In the genomic region with DNA sequence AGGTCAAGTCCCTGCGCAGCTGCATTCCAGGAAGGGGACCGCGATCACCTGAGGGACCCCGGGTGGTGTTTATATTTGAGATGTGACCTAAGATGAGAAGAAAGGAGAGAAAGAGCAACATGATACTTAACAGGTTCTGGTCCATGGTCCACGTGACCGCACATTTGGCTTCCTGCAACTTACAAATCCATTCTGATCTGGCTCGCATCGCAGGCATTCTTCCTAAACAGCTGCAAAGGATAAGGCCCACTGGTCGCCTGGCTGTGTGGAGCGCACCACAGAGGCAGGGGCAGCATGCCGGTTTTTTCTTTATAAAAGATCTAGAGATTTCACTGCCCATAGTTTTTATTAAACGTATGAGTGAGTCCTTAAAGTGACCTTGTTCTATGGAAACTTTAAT, we compare ENCODE assay signal across 15 mouse cellular contexts.
A peak's percentile ranks its signal among the peaks of the same experiment; 100 is the strongest.
DNase-seq lines count a peak whose midpoint lies in the region; ATAC-seq lines count a peak whose summit lies in the region.
"Had no signal": no experiment of that assay in that cellular context is flagged by ENCODE, and none has a peak within 500 bp of the region (broad histone marks: within the 10 kb centered on the region; RNA-seq: fewer than 3 reads in every experiment).

No protein-coding gene starts in this region.

- WGBS in heart, embryonic 11.5 days (ENCODE audit: insufficient replicate concordance), result 38% methylated on average over 12 of the region's 12 CpGs
- 71% methylated on average over 12 of the region's 12 CpGs for WGBS in hindbrain, embryonic 16.5 days
- WGBS in hindbrain, embryonic 12.5 days, result 57% methylated on average over 12 of the region's 12 CpGs
- WGBS in neural tube, embryonic 11.5 days, result 64% methylated on average over 12 of the region's 12 CpGs
- WGBS in neural tube, embryonic 15.5 days, result 72% methylated on average over 12 of the region's 12 CpGs

- intact Hi-C loops in heart, postnatal 10 days (cut with DNase I), result no loop called here

- ATAC-seq in heart, embryonic 11.5 days (replicated peaks; ENCODE audit: insufficient number of reproducible peaks, low FRiP score, low TSS enrichment), result no peak
- no peak for ATAC-seq in hindbrain, embryonic 16.5 days
- ATAC-seq in hindbrain, embryonic 12.5 days (ENCODE audit: low FRiP score), result no peak
- no peak for ATAC-seq in neural tube, embryonic 11.5 days (ENCODE audit: insufficient read depth, low FRiP score, low TSS enrichment)
- ATAC-seq in neural tube, embryonic 15.5 days (ENCODE audit: low FRiP score), result no peak
- no peak for ATAC-seq in inflammation-experienced regulatory T-cells, adult 6 months
- ATAC-seq: Patski had no signal

- no peak overlapping the region for H3K27ac ChIP-seq in heart, embryonic 11.5 days (ENCODE audit: low read depth, low read length)
- H3K27ac ChIP-seq in hindbrain, embryonic 16.5 days (ENCODE audit: low read depth, low read length), result peak overlapping the region; percentile 27; the same call in 1 of the 2 replicates
- no peak overlapping the region for H3K27ac ChIP-seq in hindbrain, embryonic 12.5 days
- H3K27ac ChIP-seq in neural tube, embryonic 11.5 days (ENCODE audit: low read depth, low read length), result no peak overlapping the region
- H3K27ac ChIP-seq in neural tube, embryonic 15.5 days (replicated peaks), result no peak overlapping the region
- H3K27ac ChIP-seq: embryonic facial prominence, embryonic 15.5 days; forebrain, embryonic 12.5 days; liver, embryonic 13.5 days had no signal

- H3K4me1 ChIP-seq in heart, embryonic 11.5 days (ENCODE audit: control insufficient read depth, insufficient read depth, low read length), result peaks cover 8% of the 10 kb centered on the region
- no peaks in the 10 kb centered on the region for H3K4me1 ChIP-seq in hindbrain, embryonic 16.5 days (ENCODE audit: control insufficient read depth, insufficient read depth, low read depth, low read length)
- peaks cover 9% of the 10 kb centered on the region; the same call in 1 of the 2 replicates for H3K4me1 ChIP-seq in hindbrain, embryonic 12.5 days
- H3K4me1 ChIP-seq in neural tube, embryonic 11.5 days (ENCODE audit: control insufficient read depth, insufficient read depth, low read length), result peaks cover 16% of the 10 kb centered on the region
- H3K4me1 ChIP-seq in neural tube, embryonic 15.5 days, result peaks cover 18% of the 10 kb centered on the region
- H3K4me1 ChIP-seq: embryonic facial prominence, embryonic 15.5 days; liver, embryonic 13.5 days had no signal

- no peak overlapping the region for H3K9ac ChIP-seq in heart, embryonic 11.5 days (ENCODE audit: low read depth, low read length)
- H3K9ac ChIP-seq in hindbrain, embryonic 16.5 days (ENCODE audit: low read depth, low read length), result no peak overlapping the region
- H3K9ac ChIP-seq in hindbrain, embryonic 12.5 days, result no peak overlapping the region
- no peak overlapping the region for H3K9ac ChIP-seq in neural tube, embryonic 11.5 days (ENCODE audit: low read length)
- no peak overlapping the region for H3K9ac ChIP-seq in neural tube, embryonic 15.5 days (replicated peaks)
- H3K9ac ChIP-seq: embryonic facial prominence, embryonic 15.5 days; forebrain, embryonic 12.5 days; liver, embryonic 13.5 days had no signal

- H3K36me3 ChIP-seq in heart, embryonic 11.5 days (ENCODE audit: control insufficient read depth, insufficient read depth, low read length), result no peaks in the 10 kb centered on the region
- H3K36me3 ChIP-seq in hindbrain, embryonic 16.5 days (ENCODE audit: control insufficient read depth, insufficient read depth, low read length), result no peaks in the 10 kb centered on the region
- no peaks in the 10 kb centered on the region for H3K36me3 ChIP-seq in hindbrain, embryonic 12.5 days
- H3K36me3 ChIP-seq in neural tube, embryonic 11.5 days (ENCODE audit: control insufficient read depth, insufficient read depth, low read length), result no peaks in the 10 kb centered on the region
- H3K36me3 ChIP-seq in neural tube, embryonic 15.5 days, result no peaks in the 10 kb centered on the region
- H3K36me3 ChIP-seq: embryonic facial prominence, embryonic 15.5 days; forebrain, embryonic 12.5 days; liver, embryonic 13.5 days had no signal

- no peaks in the 10 kb centered on the region for H3K9me3 ChIP-seq in heart, embryonic 11.5 days (replicated peaks; ENCODE audit: control insufficient read depth, low read length)
- no peaks in the 10 kb centered on the region for H3K9me3 ChIP-seq in hindbrain, embryonic 16.5 days (ENCODE audit: control insufficient read depth, low read length)
- no peaks in the 10 kb centered on the region for H3K9me3 ChIP-seq in hindbrain, embryonic 12.5 days (replicated peaks)
- no peaks in the 10 kb centered on the region for H3K9me3 ChIP-seq in neural tube, embryonic 11.5 days (ENCODE audit: control insufficient read depth, low read length)
- H3K9me3 ChIP-seq in neural tube, embryonic 15.5 days (replicated peaks), result no peaks in the 10 kb centered on the region
- H3K9me3 ChIP-seq: embryonic facial prominence, embryonic 15.5 days; forebrain, embryonic 12.5 days; liver, embryonic 13.5 days had no signal

- DNase-seq in heart, postnatal 10 days, result no peak
- DNase-seq in neural tube, embryonic 11.5 days (ENCODE audit: low spot score), result peak; percentile 23
- DNase-seq: cerebellum, adult 9-11 months; layer of hippocampus, postnatal 36 days; liver, embryonic 13.5 days; lung, postnatal 10 days; thymus, postnatal 25 days had no signal

- no peaks in the 10 kb centered on the region for H3K27me3 ChIP-seq in heart, embryonic 11.5 days (ENCODE audit: control insufficient read depth, insufficient read depth, low read length)
- H3K27me3 ChIP-seq in hindbrain, embryonic 16.5 days (replicated peaks; ENCODE audit: control insufficient read depth, insufficient read depth, low read length), result no peaks in the 10 kb centered on the region
- no peaks in the 10 kb centered on the region for H3K27me3 ChIP-seq in hindbrain, embryonic 12.5 days
- H3K27me3 ChIP-seq in neural tube, embryonic 11.5 days (ENCODE audit: control insufficient read depth, insufficient read depth, low read length), result no peaks in the 10 kb centered on the region
- no peaks in the 10 kb centered on the region for H3K27me3 ChIP-seq in neural tube, embryonic 15.5 days (replicated peaks)
- H3K27me3 ChIP-seq: embryonic facial prominence, embryonic 15.5 days; forebrain, embryonic 12.5 days; liver, embryonic 13.5 days had no signal

- H3K4me3 ChIP-seq in heart, embryonic 11.5 days (ENCODE audit: low read depth, low read length), result peak overlapping the region; percentile 19; the same call in 1 of the 2 replicates
- H3K4me3 ChIP-seq in hindbrain, embryonic 16.5 days (ENCODE audit: low read length), result no peak overlapping the region
- no peak overlapping the region for H3K4me3 ChIP-seq in hindbrain, embryonic 12.5 days
- H3K4me3 ChIP-seq in neural tube, embryonic 11.5 days (ENCODE audit: low read depth, low read length), result no peak overlapping the region
- H3K4me3 ChIP-seq in neural tube, embryonic 15.5 days (replicated peaks), result no peak overlapping the region
- H3K4me3 ChIP-seq: embryonic facial prominence, embryonic 15.5 days; forebrain, embryonic 12.5 days; liver, embryonic 13.5 days had no signal

- H3K4me2 ChIP-seq in heart, embryonic 11.5 days, result peak overlapping the region; percentile 50
- no peak overlapping the region for H3K4me2 ChIP-seq in hindbrain, embryonic 16.5 days (ENCODE audit: low read length)
- no peak overlapping the region; the same call in 1 of the 2 replicates for H3K4me2 ChIP-seq in hindbrain, embryonic 12.5 days (replicated peaks)
- H3K4me2 ChIP-seq in neural tube, embryonic 11.5 days (ENCODE audit: low read depth), result no peak overlapping the region
- H3K4me2 ChIP-seq in neural tube, embryonic 15.5 days, result no peak overlapping the region
- H3K4me2 ChIP-seq: embryonic facial prominence, embryonic 15.5 days; forebrain, embryonic 12.5 days; liver, embryonic 13.5 days had no signal
